Mouse (Mus musculus): ENCODE data around the gene Dnaic1.

DNA sequence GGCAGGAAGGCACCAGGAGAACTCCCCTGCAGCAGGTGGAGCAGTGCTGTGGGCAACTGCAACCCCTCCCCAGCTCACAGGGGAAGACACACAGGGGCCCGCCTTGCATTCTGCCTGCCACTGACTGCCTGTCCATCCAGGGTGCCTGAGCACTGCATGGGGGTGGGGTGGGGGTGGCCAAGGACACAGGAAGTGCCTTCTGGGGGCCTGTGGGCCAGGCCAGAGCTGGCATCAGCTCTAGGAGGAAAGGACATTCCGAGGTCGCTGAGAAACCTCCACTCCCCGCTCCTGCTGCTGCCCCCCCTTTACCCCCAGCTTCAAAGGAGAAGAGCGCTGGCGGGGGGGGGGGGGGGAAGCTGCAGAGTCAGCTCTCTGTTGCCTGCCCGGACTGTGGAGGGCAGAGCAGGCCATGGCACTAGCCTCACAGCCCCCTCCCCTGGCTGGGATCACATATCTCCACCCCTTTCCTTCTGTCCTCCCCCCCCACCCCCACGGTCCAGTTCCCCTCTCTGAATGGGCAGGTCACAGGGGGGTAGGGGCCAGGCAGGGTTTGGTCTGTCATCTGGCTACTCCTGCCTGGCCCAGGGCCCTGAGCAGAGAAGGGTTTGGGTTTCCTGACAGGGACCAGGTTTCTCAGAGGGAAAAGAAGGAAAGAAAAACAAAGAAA is 95.6 kb downstream of the Dnaic1 start:
- TF ChIP-seq ETS1 (conservative IDR thresholded peaks at IDR 0.05; ENCODE audit: low read depth, low read length) (no peak), CTCF (conservative IDR thresholded peaks at IDR 0.05 in 1 of 2, IDR thresholded peaks at IDR 0.05 in 1 of 2; ENCODE audit: low read depth in 2 of 2, low read length in 2 of 2) (no peak), TCF12 (IDR thresholded peaks at IDR 0.05; ENCODE audit: low read depth, low read length) (no peak), E2F4 (IDR thresholded peaks at IDR 0.05; ENCODE audit: insufficient replicate concordance, low read depth, low read length) (no peak), ELF1 (IDR thresholded peaks at IDR 0.05; ENCODE audit: low read depth, low read length) (no peak), RAD21 (IDR thresholded peaks at IDR 0.05; ENCODE audit: low read depth, low read length) (no peak), BHLHE40 (IDR thresholded peaks at IDR 0.05; ENCODE audit: low read depth, low read length) (no peak), ZNF384 (IDR thresholded peaks at IDR 0.05; ENCODE audit: low read depth, low read length) (no peak), CHD2 (IDR thresholded peaks at IDR 0.05; ENCODE audit: low read length) (no peak), POLR2A (IDR thresholded peaks at IDR 0.05; ENCODE audit: low read depth, low read length) (no peak), JUN (IDR thresholded peaks at IDR 0.05; ENCODE audit: insufficient read depth, low read depth, low read length) (no peak), MEF2A (IDR thresholded peaks at IDR 0.05; ENCODE audit: borderline replicate concordance, low read depth, low read length) (no peak), EP300 (IDR thresholded peaks at IDR 0.05; ENCODE audit: low read length) (no peak), GABPA (IDR thresholded peaks at IDR 0.05; ENCODE audit: insufficient replicate concordance, low read depth, low read length) (no peak)

All from CH12.LX (cell line).